26 mouse cellular contexts compared by ENCODE assay signal in the genomic region with DNA sequence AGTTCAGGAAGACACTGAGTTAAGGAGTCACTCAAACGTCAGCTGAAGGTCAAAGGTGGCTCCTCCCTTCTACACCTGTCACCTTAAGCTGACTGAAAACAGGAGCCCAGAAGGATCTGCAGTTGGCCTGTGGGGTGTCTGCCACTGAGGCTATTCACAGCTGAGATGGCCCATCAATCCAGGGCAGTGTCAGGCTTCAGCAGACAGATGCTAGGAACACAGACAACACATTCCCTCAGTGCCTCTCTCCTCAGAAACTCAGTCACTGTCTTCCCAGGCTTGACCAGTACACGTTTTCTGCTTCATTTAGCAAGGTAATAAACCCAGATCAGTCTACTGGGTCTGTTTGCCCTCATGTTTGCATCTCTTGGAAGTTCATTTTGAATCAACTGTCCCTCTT.
DNase-seq lines count a peak whose midpoint lies in the region; ATAC-seq and TF ChIP-seq lines count a peak whose summit lies in the region.
"Had no signal": no experiment of that assay in that cellular context is flagged by ENCODE, and none has a peak within 500 bp of the region (broad histone marks: within the 10 kb centered on the region; RNA-seq: fewer than 3 reads in every experiment).

No protein-coding gene starts in this region.

- H3K4me1 ChIP-seq in kidney, embryonic 14.5 days (ENCODE audit: control insufficient read depth, insufficient read depth, low read length), result peaks cover 6% of the 10 kb centered on the region
- H3K4me1 ChIP-seq in kidney, postnatal 0 days (replicated peaks; ENCODE audit: insufficient read depth, low read length), result no peaks in the 10 kb centered on the region; the same call in 1 of the 2 replicates

- H3K27ac ChIP-seq in kidney, embryonic 14.5 days (ENCODE audit: low read depth, low read length), result no peak overlapping the region
- no peak overlapping the region for H3K27ac ChIP-seq in kidney, postnatal 0 days
- H3K27ac ChIP-seq: forebrain, embryonic 10.5 days; forebrain, embryonic 13.5 days; heart, adult 2 months; heart, embryonic 13.5 days; hindbrain, embryonic 14.5 days; hindbrain, postnatal 0 days had no signal

- POLR2A ChIA-PET in Patski (lab: Charles Lee), result no interaction called here

- DNase-seq in kidney, adult 8-10 months, result no peak
- peak; percentile 76 for DNase-seq in kidney, postnatal 0 days (ENCODE audit: low spot score)
- DNase-seq in kidney, postnatal 14 days, result no peak
- peak; percentile 9 for DNase-seq in Patski (ENCODE audit: low read depth, low spot score)
- DNase-seq: adrenal gland, adult 8-10 months; adrenal gland, postnatal 25 days; cerebellum, adult 11-12 months; cerebellum, adult 8-10 months; cerebellum, postnatal 10 days; cerebellum, postnatal 36 days; gastrocnemius, postnatal 10 days; gastrocnemius, postnatal 36 days; heart, adult 2 months; heart, postnatal 14 days; heart, postnatal 4 days had no signal

- no peaks in the 10 kb centered on the region for H3K36me3 ChIP-seq in kidney, embryonic 14.5 days (ENCODE audit: control insufficient read depth, insufficient read depth, low read length)
- no peaks in the 10 kb centered on the region for H3K36me3 ChIP-seq in kidney, postnatal 0 days (ENCODE audit: insufficient read depth, low read length)
- H3K36me3 ChIP-seq: forebrain, embryonic 10.5 days; heart, embryonic 10.5 days; heart, embryonic 13.5 days had no signal

- H3K4me2 ChIP-seq in kidney, embryonic 14.5 days (replicated peaks; ENCODE audit: low read depth, low read length), result no peak overlapping the region
- no peak overlapping the region for H3K4me2 ChIP-seq in kidney, postnatal 0 days (ENCODE audit: low read length)
- H3K4me2 ChIP-seq: forebrain, embryonic 13.5 days; heart, embryonic 13.5 days; hindbrain, embryonic 14.5 days had no signal

- ATAC-seq in kidney, embryonic 14.5 days (ENCODE audit: low FRiP score, low TSS enrichment), result peak; percentile 88
- peak; percentile 71 for ATAC-seq in kidney, postnatal 0 days (replicated peaks; ENCODE audit: low FRiP score, low read depth)
- no peak for ATAC-seq in Patski
- ATAC-seq in megakaryocyte progenitor cell, adult 5-6 weeks (replicated peaks; ENCODE audit: poor library complexity), result no peak
- ATAC-seq: activated CD4-positive, CD25-positive, alpha-beta regulatory T cell, adult 4 months; CD4-positive, CD25-positive, alpha-beta regulatory T cell, adult 4 months; forebrain, embryonic 13.5 days; forebrain, embryonic 16.5 days; hindbrain, postnatal 0 days had no signal

- H3K4me3 ChIP-seq in kidney, embryonic 14.5 days (ENCODE audit: low read length), result no peak overlapping the region
- H3K4me3 ChIP-seq in kidney, postnatal 0 days (replicated peaks; ENCODE audit: low read depth, low read length), result no peak overlapping the region
- H3K4me3 ChIP-seq: forebrain, embryonic 10.5 days; forebrain, embryonic 13.5 days; heart, adult 2 months; heart, embryonic 10.5 days; heart, embryonic 13.5 days had no signal

- CTCF ChIA-PET in Patski (lab: Charles Lee), result no interaction called here

- in situ Hi-C loops in Patski (cut with MboI; ENCODE audit: low pct_unique_long_range_greater_than_20kb), result no loop called here

- 8% methylated on average over 2 of the region's 2 CpGs for WGBS in kidney, embryonic 14.5 days
- WGBS in kidney, postnatal 0 days, result 24% methylated on average over 2 of the region's 2 CpGs

- H3K27me3 ChIP-seq in kidney, embryonic 14.5 days (ENCODE audit: control insufficient read depth, insufficient read depth, low read length), result peaks cover 4% of the 10 kb centered on the region; the same call in 1 of the 2 replicates
- H3K27me3 ChIP-seq in kidney, postnatal 0 days (ENCODE audit: insufficient read depth, low read length), result no peaks in the 10 kb centered on the region
- H3K27me3 ChIP-seq in Patski, result no peaks in the 10 kb centered on the region
- H3K27me3 ChIP-seq: forebrain, embryonic 13.5 days; heart, embryonic 13.5 days had no signal

- no peak for TF ChIP-seq CTCF in kidney, postnatal 0 days (IDR thresholded peaks at IDR 0.05; ENCODE audit: low read depth)
- TF ChIP-seq CTCF in Patski (IDR thresholded peaks at IDR 0.05), result no peak

- no peaks in the 10 kb centered on the region for H3K9me3 ChIP-seq in kidney, embryonic 14.5 days (ENCODE audit: control insufficient read depth, low read length)
- no peaks in the 10 kb centered on the region for H3K9me3 ChIP-seq in kidney, postnatal 0 days (replicated peaks; ENCODE audit: low read length)
- H3K9me3 ChIP-seq: forebrain, embryonic 10.5 days; forebrain, embryonic 13.5 days; heart, embryonic 10.5 days; heart, embryonic 13.5 days had no signal

- no peak overlapping the region for H3K9ac ChIP-seq in kidney, embryonic 14.5 days (ENCODE audit: low read depth, low read length)
- no peak overlapping the region for H3K9ac ChIP-seq in kidney, postnatal 0 days (ENCODE audit: low read depth, low read length)
- H3K9ac ChIP-seq: forebrain, embryonic 13.5 days; heart, embryonic 13.5 days; hindbrain, embryonic 14.5 days had no signal

Comparison
In these comparisons a context has a peak if more than half of its experiments do, and no peak if none do; other contexts are left out.
1. DNase-seq: peak in kidney, postnatal 0 days (single experiment) and Patski (single experiment); none in kidney, adult 8-10 months (0 of 2) and kidney, postnatal 14 days (single experiment).
2. ATAC-seq: peak in kidney, embryonic 14.5 days (single experiment) and kidney, postnatal 0 days (single experiment); none in Patski (single experiment) and megakaryocyte progenitor cell, adult 5-6 weeks (single experiment).